Mouse (Mus musculus) E14TG2a.4 (cell line): ENCODE data around the gene Fga.

ENCODE experiments used
- CTCF ChIP-seq: conservative IDR thresholded peaks from 2 replicates; pipeline ENCODE4 v1.5.1; 2014; ENCODE audit warnings: low read length
- NANOG ChIP-seq: IDR thresholded peaks from 2 replicates; pipeline ENCODE4 v1.6.1; 2014; ENCODE audit warnings: borderline replicate concordance, low read length, mixed read lengths
- POU5F1 ChIP-seq: IDR thresholded peaks from 2 replicates; pipeline ENCODE4 v1.6.1; 2014; ENCODE audit warnings: low read length, borderline replicate concordance

- TF ChIP-seq CTCF (no peak), POU5F1 (no peak), NANOG (no peak)
Observed at GRCm38 (mm10) chr3:83038865-83039264, 13.0 kb downstream of the Fga start.
